Mouse (Mus musculus): ENCODE results near the gene Cwc27. TPM values are rescaled to one million over a fixed set of nuclear protein-coding genes. Genes with fewer than 3 reads are reported as not detected.

The Cwc27 gene
- polyA plus RNA-seq, 1 experiment from 2014 or later = 34.1 TPM

- Histone ChIP-seq H3K9me3 (replicated peaks) (no peaks in the 10 kb centered on the region), H3K4me3 (no peak overlapping the region), H3K4me1 (no peaks in the 10 kb centered on the region), H3K27me3 (ENCODE audit: low read depth, poor library complexity, severe bottlenecking) (no peaks in the 10 kb centered on the region), H3K36me3 (peaks cover 21% of the 10 kb centered on the region), H3K27ac (replicated peaks) (no peak overlapping the region)
- no peak for DNase-seq (ENCODE audit: low spot score)
- WGBS = 95% methylated on average over 5 of the region's 5 CpGs
Observed at GRCm38 (mm10) chr13:104656666-104657272, 160.2 kb downstream of the Cwc27 start.

- peaks cover 9% of the 10 kb centered on the region for H3K36me3 ChIP-seq
- no peaks in the 10 kb centered on the region for H3K9me3 ChIP-seq (replicated peaks)
- no peak for DNase-seq (ENCODE audit: low spot score)
- no peak overlapping the region for H3K27ac ChIP-seq (replicated peaks)
- H3K4me1 ChIP-seq = no peaks in the 10 kb centered on the region
- H3K27me3 ChIP-seq (ENCODE audit: low read depth, poor library complexity, severe bottlenecking) = no peaks in the 10 kb centered on the region
- H3K4me3 ChIP-seq = no peak overlapping the region
- WGBS = 83% methylated on average over 3 of the region's 3 CpGs
Observed at GRCm38 (mm10) chr13:104655137-104655536, 161.8 kb downstream of the Cwc27 start.

GRCm38 (mm10) chr13:104651763-104652162 is 165.2 kb downstream of the Cwc27 start:
- H3K4me3 ChIP-seq = no peak overlapping the region
- peaks cover 4% of the 10 kb centered on the region; the same call in 1 of the 2 replicates for H3K36me3 ChIP-seq
- no peaks in the 10 kb centered on the region for H3K9me3 ChIP-seq (replicated peaks)
- 92% methylated on average over 2 of the region's 2 CpGs for WGBS
- no peaks in the 10 kb centered on the region for H3K4me1 ChIP-seq
- DNase-seq (ENCODE audit: low spot score) = no peak
- no peak overlapping the region for H3K27ac ChIP-seq (replicated peaks)
- no peaks in the 10 kb centered on the region for H3K27me3 ChIP-seq (ENCODE audit: low read depth, poor library complexity, severe bottlenecking)

GRCm38 (mm10) chr13:104650654-104651053 is 166.3 kb downstream of the Cwc27 start:
- no peak overlapping the region for H3K4me3 ChIP-seq
- H3K27ac ChIP-seq (replicated peaks) = no peak overlapping the region
- DNase-seq (ENCODE audit: low spot score) = no peak
- H3K4me1 ChIP-seq = no peaks in the 10 kb centered on the region
- H3K27me3 ChIP-seq (ENCODE audit: low read depth, poor library complexity, severe bottlenecking) = no peaks in the 10 kb centered on the region
- 86% methylated on average over 2 of the region's 2 CpGs for WGBS
- H3K9me3 ChIP-seq (replicated peaks) = no peaks in the 10 kb centered on the region
- H3K36me3 ChIP-seq = no peaks in the 10 kb centered on the region

- no peak overlapping the region for H3K4me3 ChIP-seq
- no peaks in the 10 kb centered on the region for H3K9me3 ChIP-seq (replicated peaks)
- 69% methylated on average over 5 of the region's 5 CpGs for WGBS
- DNase-seq (ENCODE audit: low spot score) = no peak
- no peaks in the 10 kb centered on the region for H3K36me3 ChIP-seq
- no peaks in the 10 kb centered on the region for H3K27me3 ChIP-seq (ENCODE audit: low read depth, poor library complexity, severe bottlenecking)
- no peaks in the 10 kb centered on the region for H3K4me1 ChIP-seq
- no peak overlapping the region for H3K27ac ChIP-seq (replicated peaks)
Observed at GRCm38 (mm10) chr13:104650145-104650544, 166.8 kb downstream of the Cwc27 start.

- no peak overlapping the region for H3K27ac ChIP-seq (replicated peaks)
- no peaks in the 10 kb centered on the region for H3K27me3 ChIP-seq (ENCODE audit: low read depth, poor library complexity, severe bottlenecking)
- H3K4me1 ChIP-seq = no peaks in the 10 kb centered on the region
- H3K36me3 ChIP-seq = no peaks in the 10 kb centered on the region
- DNase-seq (ENCODE audit: low spot score) = no peak
- no peak overlapping the region for H3K4me3 ChIP-seq
- H3K9me3 ChIP-seq (replicated peaks) = no peaks in the 10 kb centered on the region
- 90% methylated on average over 6 of the region's 6 CpGs for WGBS
Observed at GRCm38 (mm10) chr13:104645778-104646425, 171.0 kb downstream of the Cwc27 start.

GRCm38 (mm10) chr13:104644185-104644584 is 172.8 kb downstream of the Cwc27 start:
- Histone ChIP-seq H3K27me3 (ENCODE audit: low read depth, poor library complexity, severe bottlenecking) (no peaks in the 10 kb centered on the region), H3K4me3 (no peak overlapping the region), H3K36me3 (peaks cover 2% of the 10 kb centered on the region; the same call in 1 of the 2 replicates), H3K4me1 (no peaks in the 10 kb centered on the region), H3K27ac (replicated peaks) (no peak overlapping the region), H3K9me3 (replicated peaks) (no peaks in the 10 kb centered on the region)
- no peak for DNase-seq (ENCODE audit: low spot score)
- WGBS = 97% methylated on average over 1 of the region's 1 CpGs

- 90% methylated on average over 5 of the region's 5 CpGs for WGBS
- Histone ChIP-seq H3K36me3 (peaks cover 10% of the 10 kb centered on the region), H3K27me3 (ENCODE audit: low read depth, poor library complexity, severe bottlenecking) (no peaks in the 10 kb centered on the region), H3K4me1 (no peaks in the 10 kb centered on the region), H3K9me3 (replicated peaks) (no peaks in the 10 kb centered on the region), H3K27ac (replicated peaks) (no peak overlapping the region), H3K4me3 (no peak overlapping the region)
- no peak for DNase-seq (ENCODE audit: low spot score)
Observed at GRCm38 (mm10) chr13:104640694-104641454, 176.1 kb downstream of the Cwc27 start.

GRCm38 (mm10) chr13:104638988-104639387 is 178.0 kb downstream of the Cwc27 start:
- no peaks in the 10 kb centered on the region for H3K4me1 ChIP-seq
- H3K27ac ChIP-seq (replicated peaks) = no peak overlapping the region
- no peaks in the 10 kb centered on the region for H3K27me3 ChIP-seq (ENCODE audit: low read depth, poor library complexity, severe bottlenecking)
- peaks cover 10% of the 10 kb centered on the region for H3K36me3 ChIP-seq
- H3K4me3 ChIP-seq = no peak overlapping the region
- 93% methylated on average over 3 of the region's 3 CpGs for WGBS
- DNase-seq (ENCODE audit: low spot score) = no peak
- H3K9me3 ChIP-seq (replicated peaks) = no peaks in the 10 kb centered on the region

GRCm38 (mm10) chr13:104635965-104636462 is 180.9 kb downstream of the Cwc27 start:
- H3K27me3 ChIP-seq (ENCODE audit: low read depth, poor library complexity, severe bottlenecking) = no peaks in the 10 kb centered on the region
- 91% methylated on average over 6 of the region's 6 CpGs for WGBS
- no peak overlapping the region for H3K27ac ChIP-seq (replicated peaks)
- H3K36me3 ChIP-seq = peaks cover 10% of the 10 kb centered on the region
- no peak for DNase-seq (ENCODE audit: low spot score)
- no peaks in the 10 kb centered on the region for H3K9me3 ChIP-seq (replicated peaks)
- H3K4me1 ChIP-seq = no peaks in the 10 kb centered on the region
- H3K4me3 ChIP-seq = no peak overlapping the region

GRCm38 (mm10) chr13:104634708-104635107 is 182.2 kb downstream of the Cwc27 start:
- H3K27me3 ChIP-seq (ENCODE audit: low read depth, poor library complexity, severe bottlenecking) = no peaks in the 10 kb centered on the region
- H3K4me3 ChIP-seq = no peak overlapping the region
- no peak for DNase-seq (ENCODE audit: low spot score)
- no peaks in the 10 kb centered on the region for H3K9me3 ChIP-seq (replicated peaks)
- H3K4me1 ChIP-seq = no peaks in the 10 kb centered on the region
- no peak overlapping the region for H3K27ac ChIP-seq (replicated peaks)
- WGBS = 95% methylated on average over 2 of the region's 2 CpGs
- H3K36me3 ChIP-seq = peaks cover 17% of the 10 kb centered on the region

GRCm38 (mm10) chr13:104632427-104633167 is 184.3 kb downstream of the Cwc27 start:
- peaks cover 6% of the 10 kb centered on the region for H3K4me1 ChIP-seq
- H3K9me3 ChIP-seq (replicated peaks) = no peaks in the 10 kb centered on the region
- no peak for DNase-seq (ENCODE audit: low spot score)
- no peaks in the 10 kb centered on the region for H3K27me3 ChIP-seq (ENCODE audit: low read depth, poor library complexity, severe bottlenecking)
- WGBS = 68% methylated on average over 7 of the region's 7 CpGs
- peaks cover 8% of the 10 kb centered on the region for H3K36me3 ChIP-seq
- H3K27ac ChIP-seq (replicated peaks) = no peak overlapping the region
- no peak overlapping the region for H3K4me3 ChIP-seq
